Mouse (Mus musculus) hindbrain, postnatal 0 days (tissue): ENCODE results near the gene G530012D18Rik. TPM values are rescaled to one million over a fixed set of nuclear protein-coding genes. Genes with fewer than 3 reads are reported as not detected.
"Not testable (repeated sequence)": the region's sequence is repeated elsewhere in the genome, so short reads cannot be mapped to it uniquely, and the experiment has no call there.

Experiments
- ATAC-seq: fragments of 200-750 bp; cut with Nextera tagmentation; 2 replicates; pipeline ENCODE4 v1.8.0; 2017; ENCODE audit warnings: mild to moderate bottlenecking, moderate TSS enrichment, moderate library complexity
- DNase-seq: peaks from one replicate; pipeline ENCODE4 v3.0.0-alpha.2; 2015; ENCODE audit warnings: low spot score
- H3K27ac ChIP-seq: fragments of 300-500 bp; sonication (generic); 2 replicates; pipeline ENCODE4 v1.5.1; 2014; ENCODE audit warnings: mild to moderate bottlenecking
- H3K27me3 ChIP-seq: fragments of 300-500 bp; sonication (generic); 2 replicates; pipeline ENCODE4 v1.6.1; 2014; ENCODE audit warnings: low read length, mixed read lengths; ENCODE audit not compliant: insufficient read depth
- H3K36me3 ChIP-seq: fragments of 300-500 bp; sonication (generic); 2 replicates; pipeline ENCODE4 v1.6.1; 2014; ENCODE audit warnings: low read length, mixed read lengths; ENCODE audit not compliant: insufficient read depth
- H3K4me1 ChIP-seq: fragments of 300-500 bp; sonication (generic); 2 replicates; pipeline ENCODE4 v1.6.1; 2014; ENCODE audit warnings: antibody characterized with exemption, low read length, mixed read lengths; ENCODE audit not compliant: insufficient read depth
- H3K4me2 ChIP-seq: fragments of 300-500 bp; sonication (generic); 2 replicates; pipeline ENCODE4 v1.6.1; 2014; ENCODE audit warnings: low read depth, mild to moderate bottlenecking, low read length, moderate library complexity, mixed read lengths
- H3K4me3 ChIP-seq: fragments of 300-500 bp; sonication (generic); 2 replicates; pipeline ENCODE4 v1.5.1; 2014; ENCODE audit warnings: low read length
- H3K9ac ChIP-seq: fragments of 300-500 bp; sonication (generic); replicated peaks from 2 replicates; pipeline ENCODE4 v1.6.1; 2014; ENCODE audit warnings: mild to moderate bottlenecking, low read length, moderate library complexity, mixed read lengths
- H3K9me3 ChIP-seq: fragments of 300-500 bp; sonication (generic); 2 replicates; pipeline ENCODE4 v1.6.1; 2016; ENCODE audit warnings: low read length, mixed read lengths
- CTCF ChIP-seq: IDR thresholded peaks from 2 replicates; pipeline ENCODE4 v1.5.1; 2016; ENCODE audit warnings: antibody characterized with exemption, control low read depth, low read depth
- WGBS: fragments of 180-500 bp; shearing (Covaris S2); extraction: QIAGEN DNeasy Blood & Tissue Kit; methylation state at CpG from one replicate; pipeline ENCODE4 v1.1.7; 2014; 5-methylcytosine and 5-hydroxymethylcytosine counted together
- polyA plus RNA-seq: library from polyadenylated mRNA; unstranded; fragments of >200 nt; fragmentation: Nextera tagmentation; extraction: Ambion mirVana; gene quantifications from 2 replicates; pipeline ENCODE4 v1.2.1, GENCODE M21; 2015
- total RNA-seq: library from RNA; depleted of rRNA; stranded (reverse); fragments of >200 nt; gene quantifications from 2 replicates; pipeline ENCODE4 v1.2.3, GENCODE M21; 2014

The G530012D18Rik gene
- total and polyA plus RNA-seq, 2 experiments from 2014 or later: not detected

- peak; percentile 62 for ATAC-seq
- H3K9ac ChIP-seq, H3K27ac ChIP-seq, H3K9me3 ChIP-seq, DNase-seq, H3K4me3 ChIP-seq, H3K36me3 ChIP-seq, H3K4me2 ChIP-seq, H3K4me1 ChIP-seq, H3K27me3 ChIP-seq: not testable (repeated sequence)
- WGBS: 79% methylated on average over 2 of the region's 4 CpGs
These were observed 4.7 kb downstream of the G530012D18Rik start for GRCm38 (mm10) chr1:85580148-85580534.

GRCm38 (mm10) chr1:85580578-85580977 is 5.1 kb downstream of the G530012D18Rik start:
- 80% methylated on average over 3 of the region's 3 CpGs for WGBS
- H3K27ac ChIP-seq, H3K4me2 ChIP-seq, DNase-seq, H3K4me1 ChIP-seq, H3K27me3 ChIP-seq, H3K36me3 ChIP-seq, H3K9ac ChIP-seq, H3K4me3 ChIP-seq, H3K9me3 ChIP-seq: not testable (repeated sequence)
- peak; percentile 29; the same call in 1 of the 2 replicates for ATAC-seq

GRCm38 (mm10) chr1:85581518-85581917 is 6.0 kb downstream of the G530012D18Rik start:
- TF ChIP-seq CTCF: peak; percentile 41; the same call in 1 of the 2 replicates
- H3K9ac ChIP-seq, H3K4me2 ChIP-seq, H3K36me3 ChIP-seq, DNase-seq, ATAC-seq, H3K9me3 ChIP-seq, H3K27me3 ChIP-seq, H3K4me1 ChIP-seq, H3K27ac ChIP-seq, H3K4me3 ChIP-seq: not testable (repeated sequence)
- 24% methylated on average over 5 of the region's 5 CpGs for WGBS

GRCm38 (mm10) chr1:85588697-85589096 is 13.2 kb downstream of the G530012D18Rik start:
- WGBS: 91% methylated on average over 1 of the region's 2 CpGs
- not testable (repeated sequence) for H3K9ac ChIP-seq, H3K9me3 ChIP-seq, H3K27ac ChIP-seq, H3K36me3 ChIP-seq, H3K4me3 ChIP-seq, H3K4me1 ChIP-seq, H3K4me2 ChIP-seq, ATAC-seq, H3K27me3 ChIP-seq, DNase-seq

GRCm38 (mm10) chr1:85592526-85592925 is 17.1 kb downstream of the G530012D18Rik start:
- H3K27me3 ChIP-seq, H3K4me3 ChIP-seq, H3K4me2 ChIP-seq, H3K27ac ChIP-seq, H3K4me1 ChIP-seq, H3K9ac ChIP-seq, ATAC-seq, DNase-seq, H3K9me3 ChIP-seq, H3K36me3 ChIP-seq: not testable (repeated sequence)
- 83% methylated on average over 8 of the region's 8 CpGs for WGBS

GRCm38 (mm10) chr1:85598271-85599012 is 23.0 kb downstream of the G530012D18Rik start, which contains the start of gene Sp110:
TSS of gene Sp110 (minus strand) at chr1:85598817.
- not testable (repeated sequence) for H3K4me2 ChIP-seq, ATAC-seq, H3K36me3 ChIP-seq, DNase-seq, H3K9ac ChIP-seq, H3K9me3 ChIP-seq, H3K27ac ChIP-seq, H3K4me1 ChIP-seq, H3K27me3 ChIP-seq, H3K4me3 ChIP-seq
- 75% methylated on average over 16 of the region's 17 CpGs for WGBS

- H3K4me2 ChIP-seq, H3K9me3 ChIP-seq, H3K4me3 ChIP-seq, H3K9ac ChIP-seq, H3K4me1 ChIP-seq, H3K27ac ChIP-seq, ATAC-seq, DNase-seq, H3K27me3 ChIP-seq, H3K36me3 ChIP-seq: not testable (repeated sequence)
- WGBS: no CpG with 5 or more reads among the region's 5 CpGs
These were observed 24.6 kb downstream of the G530012D18Rik start, which contains the start of gene Sp140 for GRCm38 (mm10) chr1:85600078-85600477. TSS of gene Sp140 (plus strand) at chr1:85600378.

- DNase-seq, H3K4me2 ChIP-seq, ATAC-seq, H3K36me3 ChIP-seq, H3K9me3 ChIP-seq, H3K4me3 ChIP-seq, H3K9ac ChIP-seq, H3K27ac ChIP-seq, H3K27me3 ChIP-seq, H3K4me1 ChIP-seq: not testable (repeated sequence)
- 66% methylated on average over 4 of the region's 4 CpGs for WGBS
These were observed 25.3 kb downstream of the G530012D18Rik start for GRCm38 (mm10) chr1:85600794-85601193.

- not testable (repeated sequence) for DNase-seq, H3K36me3 ChIP-seq, H3K4me2 ChIP-seq, ATAC-seq, H3K4me3 ChIP-seq, H3K9me3 ChIP-seq, H3K9ac ChIP-seq, H3K27ac ChIP-seq, H3K4me1 ChIP-seq, H3K27me3 ChIP-seq
- WGBS: no CpG with 5 or more reads among the region's 1 CpGs
These were observed 28.9 kb downstream of the G530012D18Rik start for GRCm38 (mm10) chr1:85604341-85604740.

- 87% methylated on average over 3 of the region's 4 CpGs for WGBS
- H3K4me2 ChIP-seq: not testable (repeated sequence)
These were observed 32.9 kb downstream of the G530012D18Rik start for GRCm38 (mm10) chr1:85608361-85608760.

More at GRCm38 (mm10) chr1:85608361-85608760, 32.9 kb downstream of the G530012D18Rik start:
- not testable (repeated sequence) for H3K4me1 ChIP-seq, ATAC-seq, H3K4me3 ChIP-seq, DNase-seq, H3K9ac ChIP-seq, H3K27ac ChIP-seq, H3K9me3 ChIP-seq, H3K36me3 ChIP-seq, H3K27me3 ChIP-seq
